In genomic region chr9:84195338-84195737, GRCm38 (mm10) we compare ENCODE assay signal across 15 mouse cellular contexts.
DNase-seq lines count a peak whose midpoint lies in the region; ATAC-seq and TF ChIP-seq lines count a peak whose summit lies in the region.
"Had no signal": no experiment of that assay in that cellular context is flagged by ENCODE, and none has a peak within 500 bp of the region (broad histone marks: within the 10 kb centered on the region; RNA-seq: fewer than 3 reads in every experiment).

No protein-coding gene starts in this region.

- TF ChIP-seq CTCF in brain, embryonic 14.5 days (IDR thresholded peaks at IDR 0.05; ENCODE audit: borderline replicate concordance, extremely low read depth, insufficient read depth, insufficient read length) = no peak
- TF ChIP-seq CTCF in forebrain, postnatal 0 days (IDR thresholded peaks at IDR 0.05; ENCODE audit: low read depth) = no peak

- H3K9me3 ChIP-seq in midbrain, embryonic 14.5 days (ENCODE audit: control insufficient read depth, low read length) = no peaks in the 10 kb centered on the region
- H3K9me3 ChIP-seq in midbrain, embryonic 13.5 days = no peaks in the 10 kb centered on the region
- H3K9me3 ChIP-seq in forebrain, postnatal 0 days (ENCODE audit: low read length) = no peaks in the 10 kb centered on the region
- H3K9me3 ChIP-seq: embryonic facial prominence, embryonic 12.5 days; heart, embryonic 12.5 days; hindbrain, embryonic 15.5 days had no signal

- TF ChIP-seq POLR2A in brain, embryonic 14.5 days (IDR thresholded peaks at IDR 0.05; ENCODE audit: borderline replicate concordance, extremely low read depth, insufficient read depth, insufficient read length, poor library complexity, severe bottlenecking) = no peak

- no peak overlapping the region for H3K27ac ChIP-seq in midbrain, embryonic 14.5 days (replicated peaks; ENCODE audit: low read depth, low read length)
- H3K27ac ChIP-seq in midbrain, embryonic 13.5 days = no peak overlapping the region
- H3K27ac ChIP-seq in forebrain, postnatal 0 days (ENCODE audit: low read depth, low read length) = no peak overlapping the region
- H3K27ac ChIP-seq: embryonic facial prominence, embryonic 12.5 days; hindbrain, embryonic 15.5 days had no signal

- peak; percentile 53; the same call in 1 of the 2 replicates for ATAC-seq in frontal cortex, adult (ENCODE audit: low TSS enrichment)
- ATAC-seq in midbrain, embryonic 14.5 days (ENCODE audit: low FRiP score, low TSS enrichment) = no peak
- no peak for ATAC-seq in midbrain, embryonic 13.5 days
- ATAC-seq in forebrain, postnatal 0 days = peak; percentile 65; the same call in 1 of the 2 replicates
- ATAC-seq: intestine, embryonic 16.5 days had no signal

- no peak for DNase-seq in frontal cortex, postnatal 10 days (ENCODE audit: low spot score in 2 of 2)
- DNase-seq in midbrain, embryonic 14.5 days = peak; percentile 10
- peak; percentile 77 for DNase-seq in brain, embryonic 14.5 days (ENCODE audit: low read depth)
- no peak for DNase-seq in forebrain, postnatal 0 days
- DNase-seq in cerebellum, postnatal 4 days (ENCODE audit: low spot score in 2 of 2) = no peak
- DNase-seq: adrenal gland, adult 8-10 months; cerebellum, adult 11 months; gastrocnemius, postnatal 14 days; heart, postnatal 36 days had no signal

- no peak overlapping the region for H3K4me2 ChIP-seq in midbrain, embryonic 14.5 days (ENCODE audit: low read length)
- H3K4me2 ChIP-seq in midbrain, embryonic 13.5 days (replicated peaks) = no peak overlapping the region
- no peak overlapping the region for H3K4me2 ChIP-seq in forebrain, postnatal 0 days (ENCODE audit: low read depth)
- H3K4me2 ChIP-seq: embryonic facial prominence, embryonic 12.5 days; heart, embryonic 12.5 days; hindbrain, embryonic 15.5 days had no signal

- no peak overlapping the region for H3K4me3 ChIP-seq in midbrain, embryonic 14.5 days (replicated peaks; ENCODE audit: low read depth, low read length)
- no peak overlapping the region for H3K4me3 ChIP-seq in midbrain, embryonic 13.5 days (replicated peaks)
- H3K4me3 ChIP-seq in forebrain, postnatal 0 days (ENCODE audit: low read depth, low read length) = no peak overlapping the region
- H3K4me3 ChIP-seq: embryonic facial prominence, embryonic 12.5 days; heart, embryonic 12.5 days; hindbrain, embryonic 15.5 days had no signal

- no peak overlapping the region for H3K9ac ChIP-seq in midbrain, embryonic 14.5 days (replicated peaks; ENCODE audit: low read length)
- no peak overlapping the region for H3K9ac ChIP-seq in midbrain, embryonic 13.5 days (replicated peaks)
- no peak overlapping the region for H3K9ac ChIP-seq in forebrain, postnatal 0 days
- H3K9ac ChIP-seq: embryonic facial prominence, embryonic 12.5 days; heart, embryonic 12.5 days; hindbrain, embryonic 15.5 days had no signal

- H3K36me3 ChIP-seq in midbrain, embryonic 14.5 days (ENCODE audit: control insufficient read depth, insufficient read depth, low read length) = no peaks in the 10 kb centered on the region
- no peaks in the 10 kb centered on the region for H3K36me3 ChIP-seq in midbrain, embryonic 13.5 days
- no peaks in the 10 kb centered on the region for H3K36me3 ChIP-seq in forebrain, postnatal 0 days (ENCODE audit: insufficient read depth)
- H3K36me3 ChIP-seq: embryonic facial prominence, embryonic 12.5 days; heart, embryonic 12.5 days; hindbrain, embryonic 15.5 days had no signal

- 32% methylated on average over 4 of the region's 4 CpGs for WGBS in midbrain, embryonic 14.5 days
- 39% methylated on average over 4 of the region's 4 CpGs for WGBS in midbrain, embryonic 13.5 days
- WGBS in forebrain, postnatal 0 days = 30% methylated on average over 4 of the region's 4 CpGs

- no peaks in the 10 kb centered on the region for H3K27me3 ChIP-seq in midbrain, embryonic 14.5 days (ENCODE audit: control insufficient read depth, insufficient read depth, low read length)
- H3K27me3 ChIP-seq in midbrain, embryonic 13.5 days = no peaks in the 10 kb centered on the region
- no peaks in the 10 kb centered on the region for H3K27me3 ChIP-seq in forebrain, postnatal 0 days (ENCODE audit: insufficient read depth, low read length)
- H3K27me3 ChIP-seq: embryonic facial prominence, embryonic 12.5 days; heart, embryonic 12.5 days; hindbrain, embryonic 15.5 days had no signal

- 0 out of 2 replicates have a peak, but pooled peaks cover 3% of the 10 kb centered on the region for H3K4me1 ChIP-seq in midbrain, embryonic 14.5 days (ENCODE audit: control insufficient read depth, insufficient read depth, low read length)
- peaks cover 3% of the 10 kb centered on the region; the same call in 1 of the 2 replicates for H3K4me1 ChIP-seq in midbrain, embryonic 13.5 days (replicated peaks)
- H3K4me1 ChIP-seq in forebrain, postnatal 0 days (ENCODE audit: insufficient read depth) = no peaks in the 10 kb centered on the region
- H3K4me1 ChIP-seq: embryonic facial prominence, embryonic 12.5 days; heart, embryonic 12.5 days; hindbrain, embryonic 15.5 days had no signal

Comparison
In these comparisons a context has a peak if more than half of its experiments do, and no peak if none do; other contexts are left out.
1. ATAC-seq: peak in frontal cortex, adult (single experiment) and forebrain, postnatal 0 days (single experiment); none in midbrain, embryonic 14.5 days (single experiment) and midbrain, embryonic 13.5 days (single experiment).
2. DNase-seq: peak in midbrain, embryonic 14.5 days (single experiment) and brain, embryonic 14.5 days (single experiment); none in frontal cortex, postnatal 10 days (0 of 2), forebrain, postnatal 0 days (single experiment) and cerebellum, postnatal 4 days (0 of 2).